ENCODE assay signal across 14 mouse cellular contexts in the genomic region with DNA sequence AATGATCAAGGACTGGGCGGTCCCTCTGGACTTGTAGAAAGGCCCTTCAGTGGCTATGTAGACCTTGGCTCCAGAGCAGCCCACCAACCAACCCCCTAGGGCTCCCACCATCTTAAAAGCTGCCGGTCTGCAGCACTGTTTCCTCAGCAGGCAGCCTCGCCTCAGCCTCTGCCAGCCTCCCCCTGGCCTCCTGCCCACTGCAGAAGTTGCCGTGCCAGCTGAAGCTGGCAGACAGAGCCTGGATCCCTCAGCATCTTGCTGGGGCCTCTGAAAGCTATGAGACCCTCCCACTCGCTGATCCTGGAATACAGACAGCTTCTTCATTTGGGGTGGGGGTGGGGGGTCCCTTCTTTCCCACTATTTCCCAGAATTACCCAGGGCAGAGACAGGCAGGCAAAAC. TPM values are rescaled to one million over a fixed set of nuclear protein-coding genes. Genes with fewer than 3 reads are reported as not detected.
A peak's percentile ranks its signal among the peaks of the same experiment; 100 is the strongest.
DNase-seq lines count a peak whose midpoint lies in the region; ATAC-seq lines count a peak whose summit lies in the region.
"Had no signal": no experiment of that assay in that cellular context is flagged by ENCODE, and none has a peak within 500 bp of the region (broad histone marks: within the 10 kb centered on the region; RNA-seq: fewer than 3 reads in every experiment).

No protein-coding gene starts in this region.

- H3K9ac ChIP-seq in forebrain, embryonic 14.5 days (ENCODE audit: low read length), result no peak overlapping the region
- no peak overlapping the region for H3K9ac ChIP-seq in forebrain, embryonic 12.5 days
- H3K9ac ChIP-seq in forebrain, embryonic 16.5 days (replicated peaks; ENCODE audit: low read depth, low read length), result no peak overlapping the region
- H3K9ac ChIP-seq: heart, embryonic 15.5 days had no signal

- no peaks in the 10 kb centered on the region for H3K36me3 ChIP-seq in forebrain, embryonic 14.5 days (ENCODE audit: control insufficient read depth, insufficient read depth, low read length)
- no peaks in the 10 kb centered on the region for H3K36me3 ChIP-seq in forebrain, embryonic 12.5 days (replicated peaks)
- H3K36me3 ChIP-seq in forebrain, embryonic 16.5 days (ENCODE audit: control insufficient read depth, insufficient read depth), result no peaks in the 10 kb centered on the region
- H3K36me3 ChIP-seq: heart, embryonic 15.5 days had no signal

- peak; percentile 77 for DNase-seq in forebrain, embryonic 14.5 days (ENCODE audit: low spot score)
- DNase-seq in brain, adult 2 months (ENCODE audit: low read depth, low spot score), result peak; percentile 90
- peak; percentile 67 to 76 for DNase-seq in left cerebral cortex, postnatal 14 days (ENCODE audit: low spot score in 2 of 2)
- no peak for DNase-seq in retina, embryonic 14.5 days (ENCODE audit: low spot score)
- no peak for DNase-seq in embryo, embryonic 9.5 days (ENCODE audit: extremely low spot score)
- DNase-seq: B cell, adult 2 months; kidney, postnatal 10 days; retina, postnatal 1 day had no signal

- no peak overlapping the region for H3K4me3 ChIP-seq in forebrain, embryonic 14.5 days (ENCODE audit: low read depth, low read length)
- no peak overlapping the region for H3K4me3 ChIP-seq in forebrain, embryonic 12.5 days (replicated peaks)
- H3K4me3 ChIP-seq in forebrain, embryonic 16.5 days (replicated peaks; ENCODE audit: low read length), result no peak overlapping the region
- H3K4me3 ChIP-seq: heart, embryonic 15.5 days had no signal

- 43% methylated on average over 5 of the region's 5 CpGs for whole genome bisulfite sequencing in forebrain, embryonic 14.5 days
- 76% methylated on average over 5 of the region's 5 CpGs for WGBS in forebrain, embryonic 12.5 days
- WGBS in forebrain, embryonic 16.5 days, result 39% methylated on average over 5 of the region's 5 CpGs

- no peak overlapping the region for H3K4me2 ChIP-seq in forebrain, embryonic 14.5 days (ENCODE audit: low read length)
- H3K4me2 ChIP-seq in forebrain, embryonic 12.5 days, result no peak overlapping the region
- no peak overlapping the region for H3K4me2 ChIP-seq in forebrain, embryonic 16.5 days (ENCODE audit: low read length)
- H3K4me2 ChIP-seq: heart, embryonic 15.5 days; liver, embryonic 11.5 days had no signal

- intact Hi-C loops in left cerebral cortex, postnatal 14 days (cut with DNase I), result no loop called here

- H3K27ac ChIP-seq in forebrain, embryonic 14.5 days (ENCODE audit: low read depth, low read length), result no peak overlapping the region
- H3K27ac ChIP-seq in forebrain, embryonic 12.5 days, result no peak overlapping the region
- peak overlapping the region; percentile 56 for H3K27ac ChIP-seq in forebrain, embryonic 16.5 days (ENCODE audit: low read length)
- H3K27ac ChIP-seq: heart, embryonic 15.5 days; stomach, postnatal 0 days had no signal

- H3K9me3 ChIP-seq in forebrain, embryonic 14.5 days (replicated peaks; ENCODE audit: control insufficient read depth, low read length), result no peaks in the 10 kb centered on the region
- no peaks in the 10 kb centered on the region for H3K9me3 ChIP-seq in forebrain, embryonic 12.5 days
- no peaks in the 10 kb centered on the region for H3K9me3 ChIP-seq in forebrain, embryonic 16.5 days (ENCODE audit: control insufficient read depth, low read length)
- H3K9me3 ChIP-seq: heart, embryonic 15.5 days had no signal

- 0 out of 2 replicates have a peak, but pooled peaks cover 3% of the 10 kb centered on the region for H3K4me1 ChIP-seq in forebrain, embryonic 14.5 days (ENCODE audit: control insufficient read depth, insufficient read depth, low read length)
- H3K4me1 ChIP-seq in forebrain, embryonic 12.5 days, result peaks cover 3% of the 10 kb centered on the region; the same call in 1 of the 2 replicates
- H3K4me1 ChIP-seq in forebrain, embryonic 16.5 days (replicated peaks; ENCODE audit: control insufficient read depth, insufficient read depth, low read length), result peaks cover 15% of the 10 kb centered on the region
- H3K4me1 ChIP-seq: heart, embryonic 15.5 days had no signal

- peak; percentile 58; the same call in 1 of the 2 replicates for ATAC-seq in forebrain, embryonic 14.5 days
- no peak for ATAC-seq in forebrain, embryonic 12.5 days (ENCODE audit: low FRiP score)
- peak; percentile 87 for ATAC-seq in forebrain, embryonic 16.5 days
- no peak; the same call in 1 of the 2 replicates for ATAC-seq in megakaryocyte-erythroid progenitor cell, adult 5-6 weeks (replicated peaks; ENCODE audit: low FRiP score, low TSS enrichment, poor library complexity, severe bottlenecking)

- no peaks in the 10 kb centered on the region for H3K27me3 ChIP-seq in forebrain, embryonic 14.5 days (replicated peaks; ENCODE audit: control insufficient read depth, insufficient read depth, low read length)
- peaks cover 7% of the 10 kb centered on the region; the same call in 1 of the 2 replicates for H3K27me3 ChIP-seq in forebrain, embryonic 12.5 days
- H3K27me3 ChIP-seq in forebrain, embryonic 16.5 days (replicated peaks; ENCODE audit: control insufficient read depth, insufficient read depth, low read length), result no peaks in the 10 kb centered on the region

RNA-seq across cellular contexts. Expression of a gene that starts 6.3 kb away (rescaled TPM):
- 23.6 and 31.1 TPM in 2 replicates for polyA plus RNA-seq in forebrain, embryonic 14.5 days (2014; fragmentation: Nextera tagmentation; extraction: Ambion mirVana)
- polyA plus RNA-seq in forebrain, embryonic 12.5 days (2016; fragmentation: Nextera tagmentation; extraction: Ambion mirVana), result 30.3 and 37.6 TPM in 2 replicates
- polyA plus RNA-seq in forebrain, embryonic 16.5 days (2015; fragmentation: Nextera tagmentation; extraction: Ambion mirVana), result 44.0 and 60.9 TPM in 2 replicates
- total RNA-seq in left cerebral cortex, postnatal 14 days (2021), result 10 to 100 TPM; 95.2 to 95.9 TPM
- not detected in 2 replicates for total RNA-seq in megakaryocyte-erythroid progenitor cell, adult 5-6 weeks (2014; fragmentation: Nextera tagmentation)
- total RNA-seq in megakaryocyte-erythroid progenitor cell, adult 5-6 weeks (2017), result not detected in 2 replicates

RNA-seq across cellular contexts. Expression of a gene that starts 34.7 kb away (rescaled TPM):
- 590 and 591 TPM in 2 replicates for polyA plus RNA-seq in forebrain, embryonic 14.5 days (2014; fragmentation: Nextera tagmentation; extraction: Ambion mirVana)
- 520 and 524 TPM in 2 replicates for polyA plus RNA-seq in forebrain, embryonic 12.5 days (2016; fragmentation: Nextera tagmentation; extraction: Ambion mirVana)
- 562 and 563 TPM in 2 replicates for polyA plus RNA-seq in forebrain, embryonic 16.5 days (2015; fragmentation: Nextera tagmentation; extraction: Ambion mirVana)
- 100 to 1,000 TPM; 472 to 478 TPM for total RNA-seq in left cerebral cortex, postnatal 14 days (2021)
- 441 and 446 TPM in 2 replicates for total RNA-seq in megakaryocyte-erythroid progenitor cell, adult 5-6 weeks (2014; fragmentation: Nextera tagmentation)
- total RNA-seq in megakaryocyte-erythroid progenitor cell, adult 5-6 weeks (2017), result 207 and 288 TPM in 2 replicates

RNA-seq across cellular contexts. Expression of a gene that starts 34.8 kb away (rescaled TPM):
- polyA plus RNA-seq in forebrain, embryonic 14.5 days (2014; fragmentation: Nextera tagmentation; extraction: Ambion mirVana), result 0.52 TPM in 1 of 2 replicates, not detected in the other
- 0.29 TPM in 1 of 2 replicates, not detected in the other for polyA plus RNA-seq in forebrain, embryonic 12.5 days (2016; fragmentation: Nextera tagmentation; extraction: Ambion mirVana)
- polyA plus RNA-seq in forebrain, embryonic 16.5 days (2015; fragmentation: Nextera tagmentation; extraction: Ambion mirVana), result 0.23 and 0.35 TPM in 2 replicates
- not detected for total RNA-seq in left cerebral cortex, postnatal 14 days (2021)
- 3.0 TPM in 1 of 2 replicates, not detected in the other for total RNA-seq in megakaryocyte-erythroid progenitor cell, adult 5-6 weeks (2014; fragmentation: Nextera tagmentation)
- total RNA-seq in megakaryocyte-erythroid progenitor cell, adult 5-6 weeks (2017), result not detected in 2 replicates

Comparison
In these comparisons a context has a peak if more than half of its experiments do, and no peak if none do; other contexts are left out.
1. ATAC-seq: peak in forebrain, embryonic 14.5 days (single experiment) and forebrain, embryonic 16.5 days (single experiment); none in forebrain, embryonic 12.5 days (single experiment) and megakaryocyte-erythroid progenitor cell, adult 5-6 weeks (single experiment).
2. DNase-seq: peak in forebrain, embryonic 14.5 days (single experiment), brain, adult 2 months (single experiment) and left cerebral cortex, postnatal 14 days (2 of 2); none in retina, embryonic 14.5 days (single experiment) and embryo, embryonic 9.5 days (single experiment).